In the genomic region with DNA sequence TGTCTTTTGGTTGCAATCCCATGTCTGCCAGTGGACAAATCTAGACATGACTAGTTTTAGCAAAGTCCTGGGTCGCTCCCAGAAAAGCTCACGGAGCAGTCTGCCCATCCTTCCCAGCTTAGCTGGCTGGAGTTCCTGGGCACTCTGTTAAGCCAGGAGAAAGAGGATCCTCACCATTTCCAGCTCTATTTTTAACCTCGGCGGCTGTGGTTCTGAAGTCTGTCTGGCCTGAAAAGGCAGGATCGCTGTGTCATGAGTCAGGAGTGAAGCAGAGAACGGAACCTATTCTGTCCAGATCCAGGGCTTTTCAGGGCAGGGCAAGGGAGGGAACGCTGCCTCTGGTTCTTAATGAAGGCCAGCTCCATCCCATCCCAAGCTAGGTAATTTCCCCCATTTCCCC, we compare ENCODE assay signal across 14 mouse cellular contexts. TPM values are rescaled to one million over a fixed set of nuclear protein-coding genes. Genes with fewer than 3 reads are reported as not detected.
DNase-seq lines count a peak whose midpoint lies in the region; ATAC-seq and TF ChIP-seq lines count a peak whose summit lies in the region.
"Had no signal": no experiment of that assay in that cellular context is flagged by ENCODE, and none has a peak within 500 bp of the region (broad histone marks: within the 10 kb centered on the region; RNA-seq: fewer than 3 reads in every experiment).

No protein-coding gene starts in this region.

- no peaks in the 10 kb centered on the region for H3K36me3 ChIP-seq in heart, embryonic 16.5 days (ENCODE audit: control insufficient read depth, insufficient read depth)
- no peaks in the 10 kb centered on the region for H3K36me3 ChIP-seq in midbrain, embryonic 10.5 days
- no peaks in the 10 kb centered on the region for H3K36me3 ChIP-seq in liver, postnatal 0 days (replicated peaks; ENCODE audit: insufficient read depth, low read length)
- H3K36me3 ChIP-seq: midbrain, embryonic 15.5 days had no signal

- H3K4me3 ChIP-seq in heart, embryonic 16.5 days (ENCODE audit: low read length) = no peak overlapping the region
- H3K4me3 ChIP-seq in midbrain, embryonic 10.5 days = no peak overlapping the region
- no peak overlapping the region for H3K4me3 ChIP-seq in liver, postnatal 0 days (ENCODE audit: low read depth, low read length)
- H3K4me3 ChIP-seq: erythroblast, embryonic 14.5 days had no signal

- WGBS in heart, embryonic 16.5 days = 32% methylated on average over 7 of the region's 7 CpGs
- 78% methylated on average over 7 of the region's 7 CpGs for WGBS in midbrain, embryonic 10.5 days
- WGBS in liver, postnatal 0 days (ENCODE audit: insufficient replicate concordance) = 66% methylated on average over 7 of the region's 7 CpGs

- peak; percentile 54 for DNase-seq in cerebellum, adult 11-12 months
- no peak for DNase-seq in cerebellum, adult 11 months
- peak; percentile 26 for DNase-seq in cerebellum, adult 8-10 months
- DNase-seq in gastrocnemius, postnatal 25 days = peak; percentile 77
- DNase-seq in layer of hippocampus, adult 9-11 months = no peak
- DNase-seq in midbrain, embryonic 10.5 days (ENCODE audit: low spot score) = no peak
- no peak for DNase-seq in liver, postnatal 0 days
- DNase-seq: lung, embryonic 14.5 days; thymus, adult 2 months had no signal

- H3K27ac ChIP-seq in heart, embryonic 16.5 days (ENCODE audit: low read length) = no peak overlapping the region
- no peak overlapping the region for H3K27ac ChIP-seq in midbrain, embryonic 10.5 days (replicated peaks)
- H3K27ac ChIP-seq in liver, postnatal 0 days (ENCODE audit: low read depth) = no peak overlapping the region
- H3K27ac ChIP-seq: midbrain, embryonic 15.5 days had no signal

- H3K27me3 ChIP-seq in heart, embryonic 16.5 days (ENCODE audit: control insufficient read depth, insufficient read depth, low read length) = peaks cover 16% of the 10 kb centered on the region
- peaks cover 43% of the 10 kb centered on the region for H3K27me3 ChIP-seq in midbrain, embryonic 10.5 days (ENCODE audit: low read depth, poor library complexity, severe bottlenecking)
- 0 out of 2 replicates have a peak, but pooled peaks cover 5% of the 10 kb centered on the region for H3K27me3 ChIP-seq in liver, postnatal 0 days (ENCODE audit: insufficient read depth, low read length)
- H3K27me3 ChIP-seq: midbrain, embryonic 15.5 days had no signal

- H3K4me1 ChIP-seq in heart, embryonic 16.5 days (ENCODE audit: control insufficient read depth, insufficient read depth, low read length) = peaks cover 9% of the 10 kb centered on the region; the same call in 1 of the 2 replicates
- peaks cover 12% of the 10 kb centered on the region for H3K4me1 ChIP-seq in midbrain, embryonic 10.5 days
- H3K4me1 ChIP-seq in liver, postnatal 0 days (ENCODE audit: insufficient read depth) = peaks cover 7% of the 10 kb centered on the region

- no peaks in the 10 kb centered on the region for H3K9me3 ChIP-seq in heart, embryonic 16.5 days (replicated peaks; ENCODE audit: control insufficient read depth, low read length)
- H3K9me3 ChIP-seq in midbrain, embryonic 10.5 days (replicated peaks) = no peaks in the 10 kb centered on the region
- H3K9me3 ChIP-seq in liver, postnatal 0 days (ENCODE audit: low read length) = no peaks in the 10 kb centered on the region
- H3K9me3 ChIP-seq: midbrain, embryonic 15.5 days had no signal

- ATAC-seq in heart, embryonic 16.5 days (replicated peaks; ENCODE audit: extremely low read depth, insufficient read depth, low FRiP score) = no peak
- no peak for ATAC-seq in liver, postnatal 0 days

- peak overlapping the region; percentile 29; the same call in 1 of the 2 replicates for H3K4me2 ChIP-seq in heart, embryonic 16.5 days (ENCODE audit: low read depth, low read length)
- H3K4me2 ChIP-seq in liver, postnatal 0 days (ENCODE audit: low read depth, low read length) = no peak overlapping the region

- TF ChIP-seq CTCF in liver, postnatal 0 days (IDR thresholded peaks at IDR 0.05; ENCODE audit: low read depth) = no peak

- no peak overlapping the region for H3K9ac ChIP-seq in heart, embryonic 16.5 days (ENCODE audit: low read length)
- no peak overlapping the region for H3K9ac ChIP-seq in liver, postnatal 0 days (replicated peaks)
- H3K9ac ChIP-seq: lung, embryonic 14.5 days had no signal

- no peak for TF ChIP-seq EP300 in liver, postnatal 0 days (IDR thresholded peaks at IDR 0.05; ENCODE audit: low read depth)

RNA-seq across cellular contexts. Expression of gene Hrasls, which starts 0.7 kb away (rescaled TPM):
- total RNA-seq in gastrocnemius, postnatal 25 days (2021) = 10 to 100 TPM; 42.6 to 61.7 TPM
- 1.2 and 1.3 TPM in 2 replicates for polyA plus RNA-seq in heart, embryonic 16.5 days (2015; fragmentation: Nextera tagmentation; extraction: Ambion mirVana)
- 1.5 and 2.2 TPM in 2 replicates for polyA plus RNA-seq in midbrain, embryonic 10.5 days (2016; fragmentation: Nextera tagmentation; extraction: Ambion mirVana)
- 0.05 TPM in 1 of 2 replicates, not detected in the other for polyA plus RNA-seq in liver, postnatal 0 days (2015; fragmentation: Nextera tagmentation; extraction: Ambion mirVana)
- total RNA-seq: neutrophil, adult 5-6 weeks had no signal
- polyA plus RNA-seq: erythroblast, embryonic 14.5 days; small intestine, adult 2 months had no signal

Comparison
In these comparisons a context has a peak if more than half of its experiments do, and no peak if none do; other contexts are left out.
1. DNase-seq: peak in cerebellum, adult 11-12 months (single experiment), cerebellum, adult 8-10 months (single experiment) and gastrocnemius, postnatal 25 days (single experiment); none in cerebellum, adult 11 months (single experiment), layer of hippocampus, adult 9-11 months (single experiment), midbrain, embryonic 10.5 days (single experiment) and liver, postnatal 0 days (single experiment).